Mouse (Mus musculus): ENCODE results near the gene Pcnt. TPM values are rescaled to one million over a fixed set of nuclear protein-coding genes. Genes with fewer than 3 reads are reported as not detected.
A peak's percentile ranks its signal among the peaks of the same experiment; 100 is the strongest.

The Pcnt gene
- polyA plus RNA-seq (2015; fragmentation: Nextera tagmentation; extraction: Ambion mirVana) = 15.9 and 18.1 TPM in 2 replicates

GRCm38 (mm10) chr10:76442178-76443088, at the start of gene Pcnt:
TSS of gene Pcnt (minus strand) at chr10:76442786.
- Histone ChIP-seq H3K9ac (peak within 1 kb of the TSS; percentile 73), H3K36me3 (peaks cover 20% of the 10 kb centered on the region), H3K4me1 (peaks cover 17% of the 10 kb centered on the region), H3K4me3 (replicated peaks) (peak within 1 kb of the TSS; percentile 79), H3K4me2 (replicated peaks) (peak within 1 kb of the TSS; percentile 82), H3K27ac (replicated peaks) (peak within 1 kb of the TSS; percentile 97), H3K27me3 (no peaks in the 10 kb centered on the region), H3K9me3 (replicated peaks) (no peaks in the 10 kb centered on the region)
- peak; percentile 99 for ATAC-seq (ENCODE audit: insufficient number of reproducible peaks, low FRiP score, low TSS enrichment, low read depth)
- under 1% methylated on average over 78 of the region's 78 CpGs for WGBS

GRCm38 (mm10) chr10:76489205-76489604, 46.6 kb upstream of the Pcnt start:
- peaks cover 92% of the 10 kb centered on the region for H3K36me3 ChIP-seq
- no peaks in the 10 kb centered on the region for H3K27me3 ChIP-seq
- ATAC-seq (ENCODE audit: insufficient number of reproducible peaks, low FRiP score, low TSS enrichment, low read depth) = no peak
- no peak overlapping the region for H3K4me2 ChIP-seq (replicated peaks)
- H3K4me1 ChIP-seq = no peaks in the 10 kb centered on the region
- 92% methylated on average over 15 of the region's 15 CpGs for WGBS
- H3K9me3 ChIP-seq (replicated peaks) = no peaks in the 10 kb centered on the region
- no peak overlapping the region for H3K27ac ChIP-seq (replicated peaks)
- H3K4me3 ChIP-seq (replicated peaks) = no peak overlapping the region
- H3K9ac ChIP-seq = no peak overlapping the region

- Histone ChIP-seq H3K4me1 (no peaks in the 10 kb centered on the region), H3K9ac (no peak overlapping the region), H3K36me3 (peaks cover 92% of the 10 kb centered on the region), H3K27ac (replicated peaks) (no peak overlapping the region), H3K9me3 (replicated peaks) (no peaks in the 10 kb centered on the region), H3K4me3 (replicated peaks) (no peak overlapping the region), H3K27me3 (no peaks in the 10 kb centered on the region), H3K4me2 (replicated peaks) (no peak overlapping the region)
- ATAC-seq (ENCODE audit: insufficient number of reproducible peaks, low FRiP score, low TSS enrichment, low read depth) = no peak
- 81% methylated on average over 8 of the region's 8 CpGs for WGBS
Measured at GRCm38 (mm10) chr10:76488265-76488664, 45.7 kb upstream of the Pcnt start.

- no peak for ATAC-seq (ENCODE audit: insufficient number of reproducible peaks, low FRiP score, low TSS enrichment, low read depth)
- no peaks in the 10 kb centered on the region for H3K27me3 ChIP-seq
- no peaks in the 10 kb centered on the region for H3K9me3 ChIP-seq (replicated peaks)
- no peak overlapping the region for H3K4me2 ChIP-seq (replicated peaks)
- H3K36me3 ChIP-seq = peaks cover 97% of the 10 kb centered on the region
- H3K4me1 ChIP-seq = no peaks in the 10 kb centered on the region
- WGBS = 100% methylated on average over 2 of the region's 2 CpGs
- H3K4me3 ChIP-seq (replicated peaks) = no peak overlapping the region
- H3K27ac ChIP-seq (replicated peaks) = no peak overlapping the region
- H3K9ac ChIP-seq = no peak overlapping the region
Measured at GRCm38 (mm10) chr10:76486302-76486701, 43.7 kb upstream of the Pcnt start.

- no peaks in the 10 kb centered on the region for H3K4me1 ChIP-seq
- H3K9me3 ChIP-seq (replicated peaks) = no peaks in the 10 kb centered on the region
- H3K27me3 ChIP-seq = no peaks in the 10 kb centered on the region
- no peak for ATAC-seq (ENCODE audit: insufficient number of reproducible peaks, low FRiP score, low TSS enrichment, low read depth)
- no peak overlapping the region for H3K4me3 ChIP-seq (replicated peaks)
- H3K36me3 ChIP-seq = peaks cover 96% of the 10 kb centered on the region
- WGBS = 91% methylated on average over 6 of the region's 6 CpGs
- no peak overlapping the region for H3K9ac ChIP-seq
- H3K27ac ChIP-seq (replicated peaks) = no peak overlapping the region
- H3K4me2 ChIP-seq (replicated peaks) = no peak overlapping the region
Measured at GRCm38 (mm10) chr10:76481480-76481879, 38.9 kb upstream of the Pcnt start.

- Histone ChIP-seq H3K36me3 (peaks cover 96% of the 10 kb centered on the region), H3K27me3 (no peaks in the 10 kb centered on the region), H3K4me1 (no peaks in the 10 kb centered on the region), H3K4me3 (replicated peaks) (no peak overlapping the region), H3K9me3 (replicated peaks) (no peaks in the 10 kb centered on the region), H3K27ac (replicated peaks) (no peak overlapping the region), H3K4me2 (replicated peaks) (no peak overlapping the region), H3K9ac (no peak overlapping the region)
- WGBS = 84% methylated on average over 13 of the region's 13 CpGs
- ATAC-seq (ENCODE audit: insufficient number of reproducible peaks, low FRiP score, low TSS enrichment, low read depth) = no peak
Measured at GRCm38 (mm10) chr10:76480851-76481250, 38.3 kb upstream of the Pcnt start.

GRCm38 (mm10) chr10:76473759-76474158, 31.2 kb upstream of the Pcnt start:
- 0 out of 2 replicates have a peak, but pooled peaks cover 9% of the 10 kb centered on the region for H3K4me1 ChIP-seq
- ATAC-seq (ENCODE audit: insufficient number of reproducible peaks, low FRiP score, low TSS enrichment, low read depth) = no peak
- H3K4me3 ChIP-seq (replicated peaks) = no peak overlapping the region
- H3K9ac ChIP-seq = no peak overlapping the region
- peaks cover 70% of the 10 kb centered on the region for H3K36me3 ChIP-seq
- no peaks in the 10 kb centered on the region for H3K27me3 ChIP-seq
- no peak overlapping the region for H3K27ac ChIP-seq (replicated peaks)
- WGBS = 93% methylated on average over 5 of the region's 5 CpGs
- H3K9me3 ChIP-seq (replicated peaks) = no peaks in the 10 kb centered on the region
- H3K4me2 ChIP-seq (replicated peaks) = no peak overlapping the region

- H3K27me3 ChIP-seq = no peaks in the 10 kb centered on the region
- 1% methylated on average over 55 of the region's 55 CpGs for WGBS
- ATAC-seq (ENCODE audit: insufficient number of reproducible peaks, low FRiP score, low TSS enrichment, low read depth) = peak; percentile 95
- peaks cover 27% of the 10 kb centered on the region for H3K36me3 ChIP-seq
- peak within 1 kb of the TSS; percentile 87 for H3K4me3 ChIP-seq (replicated peaks)
- peak within 1 kb of the TSS; percentile 49 for H3K4me2 ChIP-seq (replicated peaks)
- no peaks in the 10 kb centered on the region for H3K9me3 ChIP-seq (replicated peaks)
- H3K9ac ChIP-seq = peak within 1 kb of the TSS; percentile 91
- peak within 1 kb of the TSS; percentile 83 for H3K27ac ChIP-seq (replicated peaks)
- 0 out of 2 replicates have a peak, but pooled peaks cover 13% of the 10 kb centered on the region for H3K4me1 ChIP-seq
Measured at GRCm38 (mm10) chr10:76468203-76469162, 25.9 kb upstream of the Pcnt start, which contains the start of the genes Mcm3ap and Ybey. TSS of gene Mcm3ap (plus strand) at chr10:76468927. TSS of gene Ybey (minus strand) at chr10:76469114.

GRCm38 (mm10) chr10:76462721-76463120, 20.1 kb upstream of the Pcnt start:
- no peak overlapping the region for H3K9ac ChIP-seq
- H3K9me3 ChIP-seq (replicated peaks) = no peaks in the 10 kb centered on the region
- no peak overlapping the region for H3K4me2 ChIP-seq (replicated peaks)
- 0 out of 2 replicates have a peak, but pooled peaks cover 3% of the 10 kb centered on the region for H3K4me1 ChIP-seq
- no peak for ATAC-seq (ENCODE audit: insufficient number of reproducible peaks, low FRiP score, low TSS enrichment, low read depth)
- no peak overlapping the region for H3K27ac ChIP-seq (replicated peaks)
- no peak overlapping the region for H3K4me3 ChIP-seq (replicated peaks)
- no peaks in the 10 kb centered on the region for H3K27me3 ChIP-seq
- 0 out of 2 replicates have a peak, but pooled peaks cover 5% of the 10 kb centered on the region for H3K36me3 ChIP-seq
- 81% methylated on average over 6 of the region's 6 CpGs for WGBS

- Histone ChIP-seq H3K4me2 (replicated peaks) (no peak overlapping the region), H3K36me3 (0 out of 2 replicates have a peak, but pooled peaks cover 5% of the 10 kb centered on the region), H3K4me1 (no peaks in the 10 kb centered on the region), H3K27me3 (no peaks in the 10 kb centered on the region), H3K9me3 (replicated peaks) (no peaks in the 10 kb centered on the region), H3K9ac (no peak overlapping the region), H3K27ac (replicated peaks) (no peak overlapping the region), H3K4me3 (replicated peaks) (no peak overlapping the region)
- ATAC-seq (ENCODE audit: insufficient number of reproducible peaks, low FRiP score, low TSS enrichment, low read depth) = no peak
- WGBS = 89% methylated on average over 7 of the region's 7 CpGs
Measured at GRCm38 (mm10) chr10:76462312-76462711, 19.7 kb upstream of the Pcnt start.

- 0 out of 2 replicates have a peak, but pooled peaks cover 5% of the 10 kb centered on the region for H3K36me3 ChIP-seq
- WGBS = 95% methylated on average over 1 of the region's 1 CpGs
- no peak overlapping the region for H3K27ac ChIP-seq (replicated peaks)
- H3K27me3 ChIP-seq = no peaks in the 10 kb centered on the region
- no peaks in the 10 kb centered on the region for H3K9me3 ChIP-seq (replicated peaks)
- no peak overlapping the region for H3K4me2 ChIP-seq (replicated peaks)
- no peak overlapping the region for H3K9ac ChIP-seq
- no peak overlapping the region for H3K4me3 ChIP-seq (replicated peaks)
- ATAC-seq (ENCODE audit: insufficient number of reproducible peaks, low FRiP score, low TSS enrichment, low read depth) = no peak
- no peaks in the 10 kb centered on the region for H3K4me1 ChIP-seq
Measured at GRCm38 (mm10) chr10:76461255-76461654, 18.7 kb upstream of the Pcnt start.
